Mouse (Mus musculus): ENCODE data around the gene Stkld1. TPM values are rescaled to one million over a fixed set of nuclear protein-coding genes. Genes with fewer than 3 reads are reported as not detected.

Gene Stkld1
- total RNA-seq, 2 experiments from 2014 or later: not detected

GRCm38 (mm10) chr2:26954735-26955395 lies 21.0 kb downstream of the Stkld1 start:
- intact Hi-C loops (cut with DNase I): no loop called here
- no peak for TF ChIP-seq CTCF (IDR thresholded peaks at IDR 0.05)
- H3K27ac ChIP-seq: no peak overlapping the region
- H3K4me3 ChIP-seq: no peak overlapping the region
- DNase-seq: no peak

DNA sequence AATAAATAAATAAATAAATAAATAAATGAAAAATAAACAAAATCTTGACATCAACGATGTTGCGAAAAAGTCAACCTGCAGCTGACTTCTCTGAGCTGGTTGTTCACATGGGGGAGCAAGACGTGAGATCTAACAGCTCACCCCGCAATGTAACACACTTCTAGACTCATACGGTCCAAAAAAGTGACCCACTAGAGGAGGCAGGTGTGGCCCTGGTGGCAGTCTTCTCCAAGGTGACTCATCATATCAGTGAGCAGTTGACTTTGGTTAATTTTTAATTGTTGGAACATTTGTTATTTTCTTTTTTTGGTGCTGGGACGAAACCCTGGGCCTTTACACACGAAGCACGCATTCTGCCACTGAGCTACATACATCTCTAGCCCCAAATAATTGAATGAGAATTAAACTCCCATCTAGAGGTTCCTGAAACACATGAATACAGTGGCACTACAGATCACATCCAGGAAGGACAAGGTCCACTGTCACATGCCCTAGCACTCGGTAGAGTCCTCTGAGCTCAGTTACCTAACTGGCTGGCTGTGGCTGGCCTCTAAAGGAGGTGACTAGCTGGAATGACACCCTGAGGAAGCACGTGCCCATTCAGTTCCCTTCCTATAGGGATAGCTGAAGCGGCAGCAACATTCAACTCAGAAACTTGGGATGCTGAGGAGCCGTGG lies 23.1 kb downstream of the Stkld1 start:
- intact Hi-C loops (cut with DNase I): no loop called here
- no peak for TF ChIP-seq CTCF (IDR thresholded peaks at IDR 0.05)
- Histone ChIP-seq H3K4me3 (no peak overlapping the region), H3K27ac (no peak overlapping the region)
- DNase-seq: no peak

DNA sequence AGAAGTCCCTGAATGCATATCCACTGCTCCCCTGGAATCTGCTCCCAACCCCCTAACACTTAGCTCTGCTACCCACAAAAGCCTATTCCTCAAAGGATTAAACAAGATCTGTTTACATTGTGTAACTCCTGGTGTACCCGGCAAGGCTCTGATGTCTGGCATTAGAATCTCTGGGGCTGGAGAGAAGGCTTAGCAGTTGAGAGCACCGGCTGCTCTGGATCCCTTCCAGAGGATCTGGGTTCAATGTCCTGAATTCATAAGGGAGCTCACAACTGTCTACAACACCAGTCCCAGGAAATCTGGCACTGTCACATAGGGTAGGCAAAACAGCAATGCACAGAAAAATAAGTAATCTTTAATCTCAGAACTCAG lies 23.6 kb downstream of the Stkld1 start:
- H3K4me3 ChIP-seq: no peak overlapping the region
- no peak overlapping the region for H3K27ac ChIP-seq
- DNase-seq: no peak
- intact Hi-C loops (cut with DNase I): no loop called here
- TF ChIP-seq CTCF (IDR thresholded peaks at IDR 0.05): no peak

DNA sequence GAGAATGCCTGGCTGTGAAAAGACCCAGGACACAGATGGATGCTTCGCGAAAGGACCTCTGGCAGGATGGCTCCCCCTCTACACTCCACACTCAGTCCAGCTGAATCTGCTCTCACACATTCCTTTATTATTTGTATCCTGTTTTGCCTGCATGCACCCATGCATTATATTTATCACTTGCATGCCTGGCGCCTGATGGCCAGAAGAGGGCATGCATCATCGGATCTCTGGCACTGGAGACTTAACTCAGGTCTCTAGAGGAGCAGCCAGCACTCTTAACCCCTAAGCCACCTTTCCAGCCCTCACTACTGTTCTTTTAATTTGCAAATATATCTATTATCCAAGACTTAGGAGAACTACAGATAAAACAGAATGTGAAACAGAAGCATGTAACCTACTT lies 26.9 kb downstream of the Stkld1 start:
- Histone ChIP-seq H3K27ac (no peak overlapping the region), H3K4me3 (no peak overlapping the region)
- no peak for DNase-seq
- intact Hi-C loops (cut with DNase I): no loop called here
- TF ChIP-seq CTCF (IDR thresholded peaks at IDR 0.05): peak; percentile 31; the same call in 1 of the 2 replicates

- Histone ChIP-seq H3K27ac (peak within 1 kb of the TSS; percentile 99), H3K4me3 (peak within 1 kb of the TSS; percentile 74)
- intact Hi-C loops (cut with DNase I): no loop called here
- DNase-seq: peak; percentile 96
- TF ChIP-seq CTCF (IDR thresholded peaks at IDR 0.05): no peak; the same call in 1 of the 2 replicates
These were observed 30.3 kb downstream of the Stkld1 start, which contains the start of gene Rexo4 for GRCm38 (mm10) chr2:26963923-26964723. Gene Rexo4 (minus strand): TSS chr2:26964386.

GRCm38 (mm10) chr2:26964724-26965370 lies 31.0 kb downstream of the Stkld1 start:
- no peak for DNase-seq
- intact Hi-C loops (cut with DNase I): no loop called here
- peak overlapping the region; percentile 99 for H3K27ac ChIP-seq
- H3K4me3 ChIP-seq: peak overlapping the region; percentile 74
- no peak for TF ChIP-seq CTCF (IDR thresholded peaks at IDR 0.05)

DNA sequence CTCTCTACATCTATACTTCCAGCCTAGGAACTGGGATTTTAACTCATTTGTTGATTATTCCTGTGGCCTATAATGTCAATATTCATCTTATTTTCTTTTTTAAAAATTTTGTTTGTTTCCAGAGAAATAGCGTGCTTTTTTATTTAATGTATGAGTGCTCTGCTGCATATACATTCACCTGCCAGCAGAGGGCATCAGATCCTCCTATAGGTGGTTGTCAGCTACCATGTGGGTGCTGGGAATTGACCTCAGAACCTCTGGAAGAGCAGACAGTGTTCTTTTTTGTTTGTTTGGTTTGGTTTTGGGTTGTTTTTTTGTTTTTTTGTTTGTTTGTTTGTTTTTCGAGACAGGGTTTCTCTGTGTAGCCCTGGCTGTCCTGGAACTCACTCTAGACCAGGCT lies 33.4 kb downstream of the Stkld1 start:
- Histone ChIP-seq H3K4me3 (no peak overlapping the region), H3K27ac (no peak overlapping the region)
- TF ChIP-seq CTCF (IDR thresholded peaks at IDR 0.05): peak; percentile 25; the same call in 1 of the 2 replicates
- no peak for DNase-seq
- intact Hi-C loops (cut with DNase I): no loop called here

GRCm38 (mm10) chr2:26973116-26973515 lies 39.3 kb downstream of the Stkld1 start, which contains the start of gene Adamts13:
Gene Adamts13 (plus strand): TSS chr2:26973416.
- intact Hi-C loops (cut with DNase I): no loop called here

GRCm38 (mm10) chr2:26973960-26974359 lies 40.1 kb downstream of the Stkld1 start:
- H3K4me3 ChIP-seq: no peak overlapping the region

More at GRCm38 (mm10) chr2:26973116-26973515, 39.3 kb downstream of the Stkld1 start, which contains the start of gene Adamts13:
- Histone ChIP-seq H3K4me3 (no peak within 1 kb of the TSS), H3K27ac (no peak within 1 kb of the TSS)
- TF ChIP-seq CTCF (IDR thresholded peaks at IDR 0.05): no peak
- DNase-seq: no peak

GRCm38 (mm10) chr2:26980361-26980760 lies 46.5 kb downstream of the Stkld1 start:
- DNase-seq: no peak
- no peak for TF ChIP-seq CTCF (IDR thresholded peaks at IDR 0.05)
- intact Hi-C loops (cut with DNase I): no loop called here
- Histone ChIP-seq H3K27ac (no peak overlapping the region), H3K4me3 (no peak overlapping the region)

More at GRCm38 (mm10) chr2:26973960-26974359, 40.1 kb downstream of the Stkld1 start:
- no peak for TF ChIP-seq CTCF (IDR thresholded peaks at IDR 0.05)
- DNase-seq: no peak
- intact Hi-C loops (cut with DNase I): no loop called here
- no peak overlapping the region for H3K27ac ChIP-seq

DNA sequence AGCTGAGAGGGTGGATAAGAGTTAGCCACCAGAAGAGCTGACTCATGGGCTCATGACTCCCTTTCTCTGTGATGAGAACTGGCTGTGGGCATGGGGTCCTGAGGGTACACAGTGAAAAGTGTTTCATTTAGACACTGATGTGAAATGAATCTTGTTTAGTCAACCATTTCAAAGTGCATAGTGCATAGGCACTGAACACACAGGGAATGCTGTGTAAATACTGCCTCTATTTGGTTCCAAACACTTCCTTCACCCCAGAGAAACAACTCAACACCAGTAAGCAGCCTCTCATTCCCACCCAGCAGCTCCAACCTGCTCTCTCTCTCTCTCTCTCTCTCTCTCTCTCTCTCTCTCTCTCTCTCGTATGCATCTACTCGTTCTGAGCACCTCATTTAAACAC lies 50.3 kb downstream of the Stkld1 start:
- Histone ChIP-seq H3K4me3 (no peak overlapping the region), H3K27ac (no peak overlapping the region)
- no peak for DNase-seq
- TF ChIP-seq CTCF (IDR thresholded peaks at IDR 0.05): no peak
- intact Hi-C loops (cut with DNase I): no loop called here

- no peak for DNase-seq
- Histone ChIP-seq H3K27ac (no peak overlapping the region), H3K4me3 (no peak overlapping the region)
- no peak for TF ChIP-seq CTCF (IDR thresholded peaks at IDR 0.05)
- intact Hi-C loops (cut with DNase I): no loop called here
These were observed 50.8 kb downstream of the Stkld1 start for GRCm38 (mm10) chr2:26984640-26985039.
